Mouse (Mus musculus): ENCODE measurements around the gene Atp5j. TPM values are rescaled to one million over a fixed set of nuclear protein-coding genes. Genes with fewer than 3 reads are reported as not detected.

Atp5j gene
- total RNA-seq, 2 experiments from 2014 or later = 1,011 to 1,386 TPM

DNA sequence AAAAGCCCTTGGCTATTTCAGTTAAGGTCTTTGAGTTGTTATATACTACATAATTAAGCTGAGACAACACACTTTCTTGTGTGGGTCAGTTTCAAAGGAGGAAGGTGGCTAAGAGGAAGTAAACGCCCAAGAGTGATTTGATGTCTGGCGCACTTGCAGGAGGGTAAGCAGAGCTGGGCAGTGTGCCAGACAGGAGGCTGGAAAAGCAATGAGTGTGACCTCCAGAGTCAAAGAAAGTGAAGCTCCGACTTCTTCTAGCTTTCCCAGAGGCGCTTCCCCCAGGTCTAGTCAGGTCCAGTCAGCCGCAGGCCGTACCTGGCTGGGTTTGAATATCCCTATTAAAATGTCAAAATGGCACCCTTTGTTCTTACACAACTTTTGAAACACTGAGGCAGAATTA lies 33.2 kb downstream of the Atp5j start:
- Histone ChIP-seq H3K27ac (peak overlapping the region; percentile 76), H3K4me3 (no peak overlapping the region)
- DNase-seq = peak; percentile 64
- TF ChIP-seq CTCF (IDR thresholded peaks at IDR 0.05) = no peak
- intact Hi-C loops (cut with DNase I) = no loop called here

DNA sequence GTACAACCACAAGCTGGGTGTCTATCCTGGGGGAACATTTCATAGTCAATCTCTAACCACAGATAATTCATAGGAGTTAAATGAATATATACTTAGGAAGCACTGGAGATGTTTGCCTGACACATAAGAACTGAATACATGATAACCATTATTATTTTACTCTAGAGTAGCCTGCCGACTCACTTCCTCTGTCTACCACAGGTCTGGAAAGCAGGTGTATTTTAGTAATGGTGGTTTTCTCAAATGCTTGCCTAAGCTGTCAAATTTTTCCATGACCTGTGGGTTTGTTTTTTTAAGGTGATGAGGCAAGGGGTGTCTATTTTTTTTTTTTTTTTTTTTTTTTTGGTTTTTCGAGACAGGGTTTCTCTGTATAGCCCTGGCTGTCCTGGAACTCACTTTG lies 35.4 kb downstream of the Atp5j start:
- intact Hi-C loops (cut with DNase I) = no loop called here
- TF ChIP-seq CTCF (IDR thresholded peaks at IDR 0.05) = no peak
- DNase-seq = no peak
- Histone ChIP-seq H3K4me3 (no peak overlapping the region), H3K27ac (no peak overlapping the region; the same call in 1 of the 2 replicates)

GRCm38 (mm10) chr16:84796678-84797077 lies 38.7 kb downstream of the Atp5j start:
- peak overlapping the region; percentile 40; the same call in 1 of the 2 replicates for H3K27ac ChIP-seq
- intact Hi-C loops (cut with DNase I) = no loop called here
- no peak overlapping the region for H3K4me3 ChIP-seq
- DNase-seq = no peak
- TF ChIP-seq CTCF (IDR thresholded peaks at IDR 0.05) = no peak

DNA sequence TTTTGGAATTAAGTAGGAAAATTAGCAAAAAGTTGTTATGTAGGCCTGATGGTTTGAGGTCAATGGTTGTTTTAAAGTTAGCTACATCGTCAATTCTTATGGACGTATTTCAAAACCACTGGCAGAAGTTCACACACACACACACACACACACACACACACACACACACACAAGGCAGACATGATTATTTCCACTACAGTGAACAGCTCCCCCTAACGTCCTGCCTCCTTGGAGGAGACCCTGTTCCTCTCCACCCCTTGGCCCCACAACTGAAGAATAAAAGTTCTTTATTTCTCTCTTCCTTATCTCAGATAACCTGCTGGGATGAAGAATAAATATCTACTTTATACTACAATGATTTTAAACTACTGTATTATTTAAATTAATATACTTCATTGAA lies 40.1 kb downstream of the Atp5j start:
- TF ChIP-seq CTCF (IDR thresholded peaks at IDR 0.05) = peak; percentile 29; the same call in 1 of the 2 replicates
- no peak overlapping the region for H3K27ac ChIP-seq
- intact Hi-C loops (cut with DNase I) = no loop called here
- DNase-seq = no peak
- H3K4me3 ChIP-seq = no peak overlapping the region

DNA sequence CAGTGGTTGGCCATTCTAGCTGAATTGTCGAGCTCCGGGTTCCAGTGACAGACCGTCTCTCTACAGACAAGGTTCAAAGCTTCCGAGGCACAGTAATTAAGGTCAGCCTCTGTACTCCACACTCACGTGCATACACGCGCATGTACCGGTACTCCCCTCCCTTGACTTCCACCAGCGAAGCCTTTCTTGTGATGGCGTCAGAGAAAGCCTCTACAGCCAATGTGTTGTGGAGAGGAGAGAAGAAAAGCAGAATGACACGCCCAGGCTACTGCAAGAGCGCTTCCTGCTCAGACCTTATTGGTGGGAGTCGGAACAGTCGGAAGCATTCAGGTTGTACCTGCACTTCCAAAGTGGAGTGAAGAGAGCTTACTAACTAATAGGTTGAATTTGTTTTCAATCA lies 42.0 kb downstream of the Atp5j start:
- no peak for DNase-seq
- Histone ChIP-seq H3K4me3 (no peak overlapping the region), H3K27ac (no peak overlapping the region)
- TF ChIP-seq CTCF (IDR thresholded peaks at IDR 0.05) = no peak
- intact Hi-C loops (cut with DNase I) = no loop called here

DNA sequence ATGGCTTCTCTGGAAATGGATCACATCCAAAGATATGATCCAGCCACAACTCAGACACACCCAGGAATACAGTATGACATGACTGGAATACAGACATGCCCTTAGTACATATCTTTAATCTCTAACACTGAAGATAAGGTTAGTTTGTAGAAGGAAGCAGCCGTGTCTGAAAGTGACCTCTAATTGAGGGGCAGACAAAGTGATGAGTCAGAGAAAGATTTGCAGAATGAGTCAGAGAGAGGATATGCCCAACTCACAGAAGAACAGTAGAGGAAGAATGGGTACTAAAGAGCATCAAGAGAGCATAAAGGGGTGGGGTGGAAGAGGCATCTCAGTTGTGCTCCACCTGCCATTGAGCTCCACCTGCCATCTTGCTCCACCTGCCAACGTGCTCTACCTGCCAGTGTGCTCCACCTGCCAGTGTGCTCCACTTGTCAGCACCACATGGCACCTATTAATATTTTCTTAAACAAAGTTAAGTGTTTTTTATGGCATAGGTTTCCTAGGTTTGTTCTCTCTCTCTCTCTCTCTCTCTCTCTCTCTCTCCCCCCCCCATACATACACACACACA lies 44.7 kb downstream of the Atp5j start:
- no peak for DNase-seq
- Histone ChIP-seq H3K27ac (no peak overlapping the region), H3K4me3 (no peak overlapping the region)
- TF ChIP-seq CTCF (IDR thresholded peaks at IDR 0.05) = no peak
- intact Hi-C loops (cut with DNase I) = no loop called here

DNA sequence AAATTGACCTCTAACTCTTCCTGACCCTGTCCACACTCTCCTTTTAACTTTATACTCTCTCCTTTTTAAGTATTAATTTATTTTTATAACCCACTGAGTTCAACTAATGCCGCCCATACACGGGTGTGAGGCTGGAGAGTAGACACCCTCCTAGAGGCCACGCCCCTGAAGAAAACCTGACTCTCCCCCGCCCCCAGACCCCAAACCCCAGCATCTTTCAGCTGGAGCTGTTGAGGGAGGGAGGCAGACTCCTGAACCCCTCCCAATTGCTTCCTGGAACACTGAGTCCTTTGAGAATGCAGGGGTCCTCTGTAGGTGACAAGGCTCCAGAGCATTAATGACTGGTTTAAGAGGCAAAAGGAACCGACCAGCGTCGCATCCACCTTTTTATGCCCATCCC lies 50.5 kb downstream of the Atp5j start:
- intact Hi-C loops (cut with DNase I) = no loop called here
- no peak overlapping the region for H3K4me3 ChIP-seq
- no peak for TF ChIP-seq CTCF (IDR thresholded peaks at IDR 0.05)
- peak overlapping the region; percentile 82 for H3K27ac ChIP-seq
- DNase-seq = no peak

DNA sequence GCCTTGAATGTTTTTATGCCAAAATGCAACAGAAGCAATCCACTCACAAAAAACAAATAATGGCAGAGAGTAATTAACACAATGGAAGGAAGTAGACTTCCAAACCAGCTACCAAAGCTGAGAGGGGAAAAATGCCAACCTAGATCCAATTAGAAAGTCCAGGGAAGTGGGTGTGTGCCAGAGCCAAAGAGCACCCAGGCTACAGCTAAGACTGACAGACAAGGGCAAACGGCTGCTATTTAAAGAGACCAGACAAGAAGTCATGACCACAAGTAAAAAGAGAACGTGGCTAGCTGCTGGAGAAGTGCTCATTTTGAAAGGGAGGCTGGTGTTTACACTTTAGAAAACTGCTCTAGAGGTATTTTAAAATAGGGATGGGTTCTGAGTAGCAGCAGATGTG lies 52.1 kb downstream of the Atp5j start:
- Histone ChIP-seq H3K27ac (peak overlapping the region; percentile 82), H3K4me3 (peak overlapping the region; percentile 3; the same call in 1 of the 2 replicates)
- intact Hi-C loops (cut with DNase I) = no loop called here
- TF ChIP-seq CTCF (IDR thresholded peaks at IDR 0.05) = no peak
- DNase-seq = peak; percentile 41

- DNase-seq = peak; percentile 31
- intact Hi-C loops (cut with DNase I) = loop anchor here (5.0 kb wide), 1 partner anchor 33 kb away; no protein-coding TSS in a partner anchor
- peak overlapping the region; percentile 9 for H3K27ac ChIP-seq
- no peak overlapping the region for H3K4me3 ChIP-seq
- TF ChIP-seq CTCF (IDR thresholded peaks at IDR 0.05) = no peak
These were observed 55.7 kb downstream of the Atp5j start for GRCm38 (mm10) chr16:84779718-84780117.

DNA sequence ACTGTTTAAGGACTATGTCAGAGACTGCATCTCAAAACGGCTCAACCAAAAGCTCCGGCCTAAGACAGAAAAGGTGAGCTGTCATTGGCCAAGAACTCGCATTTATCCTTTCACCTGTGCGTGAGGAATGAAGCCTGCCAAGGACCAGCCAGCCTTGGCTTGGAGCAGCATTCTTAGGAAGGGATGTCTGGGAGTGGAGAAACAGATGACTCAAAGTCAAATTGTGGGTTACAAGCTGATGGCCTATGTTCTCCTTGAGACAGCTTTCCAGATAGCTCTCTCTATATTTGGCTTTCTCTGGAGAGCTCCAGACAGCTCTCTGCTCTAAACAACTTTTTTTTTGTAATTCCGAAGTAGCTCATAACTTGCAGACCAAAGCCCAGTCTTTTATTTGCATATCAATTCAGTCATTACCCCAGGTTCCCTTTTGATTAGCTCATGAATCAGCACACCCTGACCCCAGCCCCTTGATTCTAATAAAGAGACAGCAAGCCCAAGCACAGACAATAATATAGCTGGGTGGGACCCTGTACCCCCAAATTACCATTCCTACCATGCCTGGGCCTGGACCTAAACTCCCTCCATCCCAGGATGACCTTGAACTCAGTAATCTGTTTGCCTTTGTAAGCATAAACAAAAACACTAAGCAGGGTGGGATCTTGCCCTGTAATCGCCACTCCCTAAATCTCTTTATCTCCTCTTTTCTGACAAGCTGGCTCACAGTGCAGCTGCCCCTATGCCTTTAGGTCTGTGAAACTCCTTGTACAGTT lies 56.4 kb downstream of the Atp5j start:
- intact Hi-C loops (cut with DNase I) = loop anchor here (5.0 kb wide), 1 partner anchor 33 kb away; no protein-coding TSS in a partner anchor
- no peak for DNase-seq
- H3K4me3 ChIP-seq = no peak overlapping the region
- peak overlapping the region; percentile 36 for H3K27ac ChIP-seq
- no peak for TF ChIP-seq CTCF (IDR thresholded peaks at IDR 0.05)

GRCm38 (mm10) chr16:84778431-84778830 lies 57.0 kb downstream of the Atp5j start:
- peak overlapping the region; percentile 36 for H3K27ac ChIP-seq
- intact Hi-C loops (cut with DNase I) = loop anchor here (5.0 kb wide), 1 partner anchor 34 kb away; no protein-coding TSS in a partner anchor
- TF ChIP-seq CTCF (IDR thresholded peaks at IDR 0.05) = no peak
- H3K4me3 ChIP-seq = no peak overlapping the region
- no peak for DNase-seq

Other genes starting within 250 kb of the Atp5j start
- gene Mrpl39, start 99.9 kb downstream of the Atp5j start, total RNA-seq (2021) = 10 to 100 TPM; 13.4 to 19.5 TPM
- 10 to 100 TPM; 13.6 to 24.9 TPM for gene Jam2, start 61.5 kb downstream of the Atp5j start, total RNA-seq (2021)
- 10 to 100 TPM; 23.6 to 34.1 TPM for gene Gabpa, start 700 bp downstream of the Atp5j start, total RNA-seq (2021)